Mouse (Mus musculus) hindbrain, embryonic 13.5 days (tissue): ENCODE measurements around the gene Gm28308. TPM values are rescaled to one million over a fixed set of nuclear protein-coding genes. Genes with fewer than 3 reads are reported as not detected.

ENCODE experiments used
- ATAC-seq: fragments of 200-750 bp; cut with Nextera tagmentation; 2 replicates; pipeline ENCODE4 v1.8.0; 2017; ENCODE audit warnings: moderate TSS enrichment; ENCODE audit not compliant: low FRiP score
- H3K27ac ChIP-seq: fragments of 300-500 bp; sonication (generic); 2 replicates; pipeline ENCODE4 v1.5.1; 2015; ENCODE audit warnings: inconsistent platforms, mild to moderate bottlenecking, moderate library complexity
- H3K27me3 ChIP-seq: fragments of 300-500 bp; sonication (generic); 2 replicates; pipeline ENCODE4 v1.6.1; 2015; ENCODE audit warnings: mild to moderate bottlenecking, inconsistent platforms
- H3K36me3 ChIP-seq: fragments of 300-500 bp; sonication (generic); 2 replicates; pipeline ENCODE4 v1.6.1; 2015; ENCODE audit warnings: mild to moderate bottlenecking, inconsistent platforms
- H3K4me1 ChIP-seq: fragments of 300-500 bp; sonication (generic); replicated peaks from 2 replicates; pipeline ENCODE4 v1.6.1; 2015; ENCODE audit warnings: inconsistent platforms
- H3K4me2 ChIP-seq: fragments of 300-500 bp; sonication (generic); 2 replicates; pipeline ENCODE4 v1.6.1; 2015; ENCODE audit warnings: inconsistent platforms, mild to moderate bottlenecking, moderate library complexity
- H3K4me3 ChIP-seq: fragments of 300-500 bp; sonication (generic); 2 replicates; pipeline ENCODE4 v1.5.1; 2015; ENCODE audit warnings: mild to moderate bottlenecking, inconsistent platforms
- H3K9ac ChIP-seq: fragments of 300-500 bp; sonication (generic); 2 replicates; pipeline ENCODE4 v1.6.1; 2015; ENCODE audit warnings: mild to moderate bottlenecking, inconsistent platforms
- H3K9me3 ChIP-seq: fragments of 300-500 bp; sonication (generic); 2 replicates; pipeline ENCODE4 v1.6.1; 2016; ENCODE audit warnings: inconsistent platforms
- WGBS: fragments of 180-500 bp; shearing (Covaris S2); methylation state at CpG from one replicate; pipeline ENCODE4 v1.1.7; 2015; 5-methylcytosine and 5-hydroxymethylcytosine counted together
- polyA plus RNA-seq: library from polyadenylated mRNA; unstranded; fragments of >200 nt; fragmentation: Nextera tagmentation; extraction: Ambion mirVana; gene quantifications from 2 replicates; pipeline ENCODE4 v1.2.1, GENCODE M21; 2015

Gm28308 gene
- polyA plus RNA-seq, 1 experiment from 2014 or later: not detected

DNA sequence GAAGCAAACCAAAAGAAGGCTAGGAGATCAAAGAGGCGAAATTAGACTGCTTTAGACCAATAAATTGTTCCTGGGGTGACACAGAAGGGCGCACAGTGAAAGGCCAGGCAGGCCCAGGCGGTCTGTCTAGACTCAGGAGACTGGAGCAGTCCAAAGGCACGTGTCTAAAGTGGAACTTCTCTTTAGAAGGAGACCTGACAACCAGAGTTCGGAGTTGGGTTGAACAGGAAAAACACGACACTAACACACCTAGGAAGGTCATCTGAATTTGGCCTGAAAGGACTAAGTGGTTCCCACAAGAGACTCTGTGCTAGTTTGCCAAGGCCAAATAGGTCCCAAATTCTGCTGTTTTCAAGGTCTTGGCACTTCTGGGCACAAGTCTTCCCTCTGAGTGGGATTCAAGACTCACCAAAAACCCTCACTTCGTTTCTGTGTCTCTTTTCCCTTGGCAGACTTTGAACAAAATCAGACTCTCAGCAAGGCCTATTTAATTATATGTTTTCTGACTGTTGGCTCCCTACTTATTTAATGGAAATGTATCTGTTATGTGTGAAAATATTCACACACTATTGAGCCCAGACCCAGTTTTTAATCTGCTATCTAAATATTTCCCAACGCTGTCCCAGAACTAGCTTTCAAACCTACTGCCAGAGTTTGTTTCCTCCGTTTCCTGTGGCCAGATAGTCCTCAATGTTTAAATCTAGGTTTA is 6.2 kb upstream of the Gm28308 start:
- peaks cover 21% of the 10 kb centered on the region for H3K4me1 ChIP-seq
- no peak overlapping the region for H3K9ac ChIP-seq
- H3K4me3 ChIP-seq: no peak overlapping the region
- H3K27ac ChIP-seq: no peak overlapping the region
- H3K9me3 ChIP-seq: no peaks in the 10 kb centered on the region
- H3K4me2 ChIP-seq: no peak overlapping the region
- ATAC-seq: no peak
- WGBS: 20% methylated on average over 9 of the region's 9 CpGs
- H3K27me3 ChIP-seq: peaks cover 100% of the 10 kb centered on the region
- no peaks in the 10 kb centered on the region for H3K36me3 ChIP-seq

DNA sequence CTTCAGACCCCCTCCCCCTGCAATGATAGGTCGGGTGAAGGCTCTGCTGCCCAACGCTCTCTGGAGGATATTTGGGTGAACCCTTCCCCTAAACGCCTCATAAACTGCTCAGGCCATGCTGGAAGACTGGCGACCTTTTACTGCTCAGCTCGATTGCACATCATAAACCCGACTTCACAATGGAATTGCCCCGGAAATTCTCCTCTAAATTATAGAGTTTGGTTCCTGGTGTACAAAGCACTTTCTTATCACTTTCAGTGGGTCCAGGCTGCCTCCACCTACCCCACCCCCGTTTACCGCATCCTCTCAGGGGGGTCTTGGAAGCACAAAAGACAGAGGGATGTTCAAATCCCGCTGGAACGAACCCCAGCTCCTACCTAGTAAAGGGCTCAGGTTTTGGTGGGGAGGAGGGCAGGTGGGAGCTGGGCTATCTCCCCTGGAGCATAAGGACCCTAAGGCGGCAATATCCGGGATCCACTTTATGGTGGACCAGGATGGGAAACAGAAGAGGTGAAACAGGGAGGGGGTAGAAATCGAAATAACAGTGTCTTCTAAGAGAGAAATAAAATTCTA is 5.6 kb upstream of the Gm28308 start:
- ATAC-seq: no peak
- H3K27ac ChIP-seq: no peak overlapping the region
- WGBS: 8% methylated on average over 14 of the region's 14 CpGs
- no peaks in the 10 kb centered on the region for H3K36me3 ChIP-seq
- H3K9me3 ChIP-seq: no peaks in the 10 kb centered on the region
- H3K27me3 ChIP-seq: peaks cover 100% of the 10 kb centered on the region
- no peak overlapping the region for H3K4me2 ChIP-seq
- H3K4me3 ChIP-seq: no peak overlapping the region
- no peak overlapping the region for H3K9ac ChIP-seq
- peaks cover 21% of the 10 kb centered on the region for H3K4me1 ChIP-seq

DNA sequence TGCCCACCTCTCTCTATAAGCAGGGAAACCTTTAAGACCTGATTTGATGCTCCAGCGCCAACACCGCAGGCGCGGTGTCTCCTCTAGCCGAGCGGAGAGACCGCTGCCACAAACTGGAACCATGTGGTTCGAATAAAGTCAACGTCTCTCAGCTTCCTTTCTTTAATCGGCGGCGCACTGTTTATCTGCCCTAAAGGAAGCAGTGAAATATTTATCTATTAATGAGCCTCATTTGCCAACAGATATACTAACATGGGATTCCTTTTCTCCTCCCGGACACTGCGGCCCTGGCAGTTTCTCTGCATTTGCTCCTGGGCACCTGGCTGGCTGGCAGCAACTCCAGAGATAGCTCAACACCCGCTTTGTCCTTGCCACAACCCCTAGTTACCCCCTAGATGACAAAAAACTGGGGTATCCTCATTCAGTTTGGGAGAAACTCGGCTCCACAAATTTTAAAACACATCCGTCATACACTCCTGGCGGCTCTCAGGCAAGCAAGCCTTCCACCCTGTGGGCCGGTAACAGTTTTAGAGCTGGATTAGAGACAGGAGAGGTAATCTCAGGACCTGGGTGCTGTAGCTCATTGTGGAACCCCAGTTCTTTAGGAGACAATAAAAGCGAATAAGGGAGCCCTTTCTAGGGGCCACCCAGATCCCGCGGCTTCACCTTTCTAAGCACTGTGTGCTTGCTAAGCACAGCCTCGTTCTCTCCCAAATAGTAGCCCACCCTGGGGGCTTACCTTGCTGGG is 4.9 kb upstream of the Gm28308 start:
- no peaks in the 10 kb centered on the region for H3K9me3 ChIP-seq
- H3K27me3 ChIP-seq: peaks cover 100% of the 10 kb centered on the region
- H3K36me3 ChIP-seq: no peaks in the 10 kb centered on the region
- no peak overlapping the region; the same call in 1 of the 2 replicates for H3K27ac ChIP-seq
- peak overlapping the region; percentile 33 for H3K4me3 ChIP-seq
- H3K4me1 ChIP-seq: peaks cover 22% of the 10 kb centered on the region
- peak overlapping the region; percentile 44 for H3K4me2 ChIP-seq
- no peak for ATAC-seq
- 5% methylated on average over 23 of the region's 23 CpGs for WGBS
- no peak overlapping the region for H3K9ac ChIP-seq

- Histone ChIP-seq H3K36me3 (no peaks in the 10 kb centered on the region), H3K9ac (no peak overlapping the region), H3K4me1 (peaks cover 28% of the 10 kb centered on the region), H3K4me3 (peak overlapping the region; percentile 33), H3K27ac (no peak overlapping the region), H3K9me3 (no peaks in the 10 kb centered on the region), H3K4me2 (peak overlapping the region; percentile 44), H3K27me3 (peaks cover 100% of the 10 kb centered on the region)
- ATAC-seq: peak; percentile 46; the same call in 1 of the 2 replicates
- WGBS: under 1% methylated on average over 24 of the region's 25 CpGs
These were observed 4.3 kb upstream of the Gm28308 start for GRCm38 (mm10) chr6:52217459-52217768.

DNA sequence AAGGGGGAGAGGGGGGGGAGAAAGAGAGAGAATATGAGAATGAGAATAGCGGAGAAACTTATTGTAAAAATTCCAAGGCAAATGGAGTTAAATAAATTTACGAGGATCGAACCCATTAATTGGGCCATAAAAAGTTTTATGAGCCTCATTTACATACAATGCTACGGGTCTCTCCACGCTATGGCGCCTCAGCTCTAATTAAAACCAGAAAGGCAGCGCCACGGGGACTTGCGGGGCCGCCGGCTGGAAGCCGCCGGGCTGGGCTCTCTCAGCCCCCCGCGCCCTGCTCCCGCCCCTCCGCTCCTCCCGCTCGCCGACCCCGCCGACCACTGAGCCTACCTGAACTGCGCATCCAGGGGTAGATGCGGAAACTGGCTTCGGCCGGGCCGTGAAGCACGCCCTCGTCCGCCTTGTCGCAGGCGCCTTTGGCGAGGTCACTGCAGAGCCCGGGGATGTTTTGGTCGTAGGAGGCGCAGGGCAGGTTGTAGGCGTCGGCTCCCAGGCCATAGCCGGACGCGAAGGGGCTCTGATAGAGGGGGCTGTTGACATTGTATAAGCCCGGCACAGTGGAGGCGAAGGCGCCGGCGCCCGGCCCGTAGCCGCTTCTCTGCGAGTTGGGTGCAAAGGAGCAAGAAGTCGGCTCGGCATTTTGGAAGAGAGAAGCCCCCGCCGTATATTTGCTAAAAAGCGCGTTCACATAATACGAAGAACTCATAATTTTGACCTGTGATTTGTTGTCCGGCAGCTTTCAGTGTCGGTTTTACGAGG is 3.7 kb upstream of the Gm28308 start:
- no peaks in the 10 kb centered on the region for H3K9me3 ChIP-seq
- peaks cover 100% of the 10 kb centered on the region for H3K27me3 ChIP-seq
- no peak for ATAC-seq
- H3K9ac ChIP-seq: peak overlapping the region; percentile 63
- peak overlapping the region; percentile 33 for H3K4me3 ChIP-seq
- peaks cover 33% of the 10 kb centered on the region for H3K4me1 ChIP-seq
- H3K36me3 ChIP-seq: no peaks in the 10 kb centered on the region
- peak overlapping the region; percentile 48; the same call in 1 of the 2 replicates for H3K27ac ChIP-seq
- peak overlapping the region; percentile 44 for H3K4me2 ChIP-seq
- WGBS: 2% methylated on average over 60 of the region's 60 CpGs

DNA sequence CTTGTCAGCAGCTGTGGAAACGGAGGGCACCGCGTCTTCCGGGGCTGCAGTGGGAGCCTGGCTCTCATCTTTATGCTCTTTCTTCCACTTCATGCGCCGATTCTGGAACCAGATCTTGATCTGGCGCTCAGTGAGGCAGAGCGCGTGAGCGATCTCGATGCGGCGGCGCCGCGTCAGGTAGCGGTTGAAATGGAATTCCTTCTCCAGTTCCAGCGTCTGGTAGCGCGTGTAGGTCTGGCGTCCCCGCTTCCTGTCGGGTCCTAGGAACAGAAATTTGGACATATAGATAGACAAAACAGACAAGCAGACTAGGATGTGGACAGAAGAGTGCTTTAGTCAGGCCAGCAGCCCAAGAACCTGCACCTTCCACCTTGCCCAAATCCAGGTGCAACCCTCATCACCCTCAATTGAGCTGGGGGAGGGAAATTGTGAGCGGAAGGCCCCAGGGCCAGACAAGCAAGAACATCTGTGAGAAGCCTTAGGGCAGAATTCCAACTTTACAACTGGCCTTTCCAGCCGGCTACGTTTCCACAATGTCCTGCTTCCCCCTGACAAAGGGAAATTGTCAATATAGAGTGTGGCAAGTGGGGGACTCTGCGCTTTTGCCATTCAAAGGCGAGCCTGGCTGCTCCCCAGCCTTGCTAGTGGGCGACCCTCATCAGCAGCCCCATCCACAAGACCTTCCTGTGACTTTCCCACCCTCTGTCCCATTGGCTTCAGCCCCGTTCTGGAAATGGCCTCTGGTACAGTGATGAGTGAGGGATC is 2.8 kb upstream of the Gm28308 start:
- Histone ChIP-seq H3K9me3 (no peaks in the 10 kb centered on the region), H3K4me3 (peak overlapping the region; percentile 33), H3K36me3 (no peaks in the 10 kb centered on the region), H3K4me2 (peak overlapping the region; percentile 34), H3K9ac (0 out of 2 replicates have a peak overlapping the region, but pooled peaks have one; percentile 11), H3K4me1 (peaks cover 32% of the 10 kb centered on the region), H3K27ac (peak overlapping the region; percentile 42), H3K27me3 (peaks cover 100% of the 10 kb centered on the region)
- 2% methylated on average over 30 of the region's 30 CpGs for WGBS
- ATAC-seq: no peak

GRCm38 (mm10) chr6:52215070-52215469 is 1.9 kb upstream of the Gm28308 start:
- Histone ChIP-seq H3K4me1 (peaks cover 32% of the 10 kb centered on the region), H3K36me3 (no peaks in the 10 kb centered on the region), H3K27me3 (peaks cover 99% of the 10 kb centered on the region), H3K9ac (no peak overlapping the region), H3K9me3 (no peaks in the 10 kb centered on the region), H3K4me3 (no peak overlapping the region), H3K27ac (no peak overlapping the region), H3K4me2 (peak overlapping the region; percentile 34; the same call in 1 of the 2 replicates)
- no peak for ATAC-seq
- 14% methylated on average over 3 of the region's 3 CpGs for WGBS

GRCm38 (mm10) chr6:52214271-52214670 is 1.1 kb upstream of the Gm28308 start:
- no peak for ATAC-seq
- Histone ChIP-seq H3K4me3 (no peak overlapping the region), H3K9me3 (no peaks in the 10 kb centered on the region), H3K27me3 (peaks cover 99% of the 10 kb centered on the region), H3K36me3 (no peaks in the 10 kb centered on the region), H3K4me1 (peaks cover 38% of the 10 kb centered on the region), H3K9ac (no peak overlapping the region), H3K4me2 (no peak overlapping the region), H3K27ac (no peak overlapping the region)
- WGBS: 24% methylated on average over 5 of the region's 5 CpGs

GRCm38 (mm10) chr6:52212556-52213118 is 502 bp downstream of the Gm28308 start:
- no peaks in the 10 kb centered on the region for H3K36me3 ChIP-seq
- H3K27ac ChIP-seq: peak overlapping the region; percentile 82
- peak overlapping the region; percentile 34 for H3K4me3 ChIP-seq
- 1% methylated on average over 22 of the region's 22 CpGs for WGBS
- peak overlapping the region; percentile 64 for H3K4me2 ChIP-seq
- H3K9ac ChIP-seq: peak overlapping the region; percentile 49; the same call in 1 of the 2 replicates
- no peaks in the 10 kb centered on the region for H3K9me3 ChIP-seq
- H3K27me3 ChIP-seq: peaks cover 99% of the 10 kb centered on the region
- peaks cover 50% of the 10 kb centered on the region for H3K4me1 ChIP-seq
- no peak for ATAC-seq

- peak overlapping the region; percentile 82 for H3K27ac ChIP-seq
- peaks cover 99% of the 10 kb centered on the region for H3K27me3 ChIP-seq
- peak overlapping the region; percentile 49 for H3K9ac ChIP-seq
- H3K36me3 ChIP-seq: no peaks in the 10 kb centered on the region
- no peaks in the 10 kb centered on the region for H3K9me3 ChIP-seq
- peak overlapping the region; percentile 64 for H3K4me2 ChIP-seq
- peaks cover 43% of the 10 kb centered on the region for H3K4me1 ChIP-seq
- WGBS: 4% methylated on average over 13 of the region's 13 CpGs
- no peak for ATAC-seq
- peak overlapping the region; percentile 34 for H3K4me3 ChIP-seq
These were observed 1.2 kb downstream of the Gm28308 start for GRCm38 (mm10) chr6:52211961-52212360.
